Mouse (Mus musculus): ENCODE data around the gene 1700007K13Rik. TPM values are rescaled to one million over a fixed set of nuclear protein-coding genes. Genes with fewer than 3 reads are reported as not detected.

The 1700007K13Rik gene
- total RNA-seq, 2 experiments from 2014 or later: 3.3 to 6.8 TPM

DNA sequence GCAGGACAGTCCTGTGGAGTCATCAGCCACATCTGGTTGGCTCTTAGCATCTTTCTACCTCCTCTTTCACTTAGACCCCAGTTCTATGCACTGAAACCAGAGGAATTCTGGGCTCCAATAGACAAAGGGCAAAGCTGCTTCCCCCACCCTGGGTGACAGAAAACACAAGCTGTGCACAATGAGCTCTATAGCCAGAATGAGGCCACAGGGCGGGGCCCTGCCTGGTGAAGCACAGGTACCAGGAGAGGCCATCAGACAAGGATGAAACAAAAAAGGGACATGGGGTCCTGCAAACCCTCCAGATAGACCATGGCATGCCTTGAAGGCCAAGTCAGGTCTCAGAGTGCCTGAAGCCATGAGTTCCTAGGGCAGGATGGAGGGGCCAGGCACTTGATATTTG is 49.6 kb downstream of the 1700007K13Rik start:
- DNase-seq (ENCODE audit: low spot score in 2 of 2): no peak

DNA sequence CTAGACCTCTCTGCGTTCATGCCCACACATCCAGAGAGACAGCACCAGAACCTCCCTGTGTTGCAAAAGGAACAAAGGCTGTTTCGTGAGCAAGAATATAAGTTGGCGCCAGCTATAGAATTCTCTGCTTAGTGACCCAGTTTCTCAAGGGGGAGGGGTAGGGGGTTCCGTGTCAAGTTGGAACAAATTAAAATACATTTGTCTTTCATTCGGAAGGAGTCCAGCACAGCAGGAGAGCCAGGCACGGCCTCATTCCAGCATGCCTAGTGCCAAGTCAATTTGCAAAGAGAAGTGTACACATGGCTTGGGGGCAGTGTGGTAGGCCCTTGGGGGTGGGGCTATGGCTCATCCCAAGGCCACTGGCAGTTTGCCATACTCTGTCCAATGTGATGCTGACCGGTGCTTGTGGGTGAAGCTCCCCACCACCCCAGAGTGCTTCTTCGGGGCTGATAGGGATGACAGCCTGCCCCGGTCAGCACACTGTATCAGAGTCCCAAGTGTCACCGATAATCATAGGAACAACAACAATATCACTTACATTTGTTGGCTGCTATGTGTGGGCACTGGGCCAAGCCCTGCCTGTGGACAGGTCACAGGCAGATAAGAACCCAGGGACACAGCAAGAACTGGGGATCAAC is 50.6 kb downstream of the 1700007K13Rik start:
- DNase-seq (ENCODE audit: low spot score in 2 of 2): peak; percentile 65 to 70

DNA sequence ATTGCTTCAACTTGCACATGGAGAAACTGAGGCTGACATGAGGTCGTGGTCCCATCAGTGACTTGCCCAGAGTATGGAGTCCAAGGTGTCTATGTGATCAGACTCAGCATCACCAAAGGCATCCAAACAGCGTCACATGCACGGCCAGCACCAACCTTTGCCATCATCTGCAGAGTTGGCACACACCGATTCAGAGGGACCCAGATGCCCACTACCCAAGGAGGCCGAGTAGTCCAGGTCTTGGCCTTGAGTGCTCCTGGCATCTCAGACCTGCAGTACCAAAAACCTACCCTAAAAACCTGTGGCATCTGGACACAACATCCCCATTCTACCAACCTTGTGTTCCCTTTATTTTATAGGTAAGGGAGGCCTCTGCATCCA is 51.4 kb downstream of the 1700007K13Rik start:
- no peak for DNase-seq (ENCODE audit: low spot score in 2 of 2)

DNA sequence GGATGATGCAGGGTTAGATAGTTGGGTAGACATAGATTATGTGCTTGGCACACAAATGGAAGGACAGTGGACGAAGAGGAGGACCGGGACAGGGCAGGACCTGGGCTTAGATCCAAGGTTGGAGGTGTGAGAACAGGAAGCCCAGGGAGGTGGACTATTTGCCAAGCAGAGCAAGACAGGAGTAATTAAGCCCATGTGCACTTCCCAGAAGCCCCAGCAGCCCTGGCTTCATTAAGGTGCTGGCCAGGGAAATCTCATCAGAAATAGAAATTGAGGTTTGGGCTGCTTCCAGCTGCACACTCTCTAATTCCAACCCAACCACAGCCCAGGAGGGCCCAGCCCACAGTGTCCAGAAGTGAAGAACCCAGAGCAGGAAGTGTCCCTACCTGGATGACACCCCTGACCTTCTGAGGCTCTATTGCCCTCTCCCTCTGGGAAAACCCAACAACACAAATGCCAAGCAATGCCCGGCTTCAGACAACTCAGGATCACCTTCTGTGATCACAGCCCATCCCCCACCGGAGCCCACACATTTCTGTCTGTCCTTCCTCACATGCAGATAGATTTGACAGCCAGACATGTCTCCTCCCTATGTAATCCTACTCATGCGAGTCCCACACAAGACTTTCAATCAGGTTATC is 51.9 kb downstream of the 1700007K13Rik start:
- no peak for DNase-seq (ENCODE audit: low spot score in 2 of 2)

DNA sequence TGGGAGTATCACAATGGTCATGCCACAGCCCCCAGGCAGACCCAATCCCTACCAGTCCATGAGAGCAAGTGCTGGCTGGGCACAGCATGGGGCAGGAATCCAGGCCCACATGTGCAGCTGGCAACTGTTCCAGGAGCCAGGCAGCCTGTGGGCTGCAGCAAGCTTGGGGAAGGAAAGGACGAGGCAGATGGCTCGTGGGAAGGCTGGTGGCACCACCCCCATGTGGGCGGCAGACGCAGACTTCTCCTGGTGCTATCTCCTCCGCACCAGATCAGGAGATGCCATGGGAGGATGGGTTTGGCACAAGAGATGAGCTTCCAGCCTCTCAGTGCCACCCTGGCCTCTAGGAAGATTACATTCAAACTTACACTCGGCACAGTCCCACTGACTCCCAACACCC is 53.2 kb downstream of the 1700007K13Rik start:
- peak; percentile 79 to 90 for DNase-seq (ENCODE audit: low spot score in 2 of 2)

Other genes with a start within 250 kb of the 1700007K13Rik start
- 10 to 100 TPM; 14.1 to 15.4 TPM for gene Ppp1r26, start 19.5 kb downstream of the 1700007K13Rik start, total RNA-seq (2021)
- gene Mrps2, start 1.7 kb upstream of the 1700007K13Rik start, total RNA-seq (2021): 10 to 100 TPM; 36.8 to 37.3 TPM
- gene Gbgt1, start 30.6 kb upstream of the 1700007K13Rik start, total RNA-seq (2021): 1 to 10 TPM; 1.4 to 2.1 TPM
- gene Gm10134, start 39.8 kb upstream of the 1700007K13Rik start, total RNA-seq (2021): not detected
- gene Ralgds, start 46.8 kb upstream of the 1700007K13Rik start, total RNA-seq (2021): 100 to 1,000 TPM; 150 to 155 TPM
- not detected for gene Cel, start 97.1 kb upstream of the 1700007K13Rik start, total RNA-seq (2021)
- gene Gtf3c5, start 117.4 kb upstream of the 1700007K13Rik start, total RNA-seq (2021): 10 to 100 TPM; 17.0 to 18.1 TPM
- gene Gfi1b, start 155.7 kb upstream of the 1700007K13Rik start, total RNA-seq (2021): not detected
- 10 to 100 TPM; 39.7 to 43.6 TPM for gene Tsc1, start 174.9 kb upstream of the 1700007K13Rik start, total RNA-seq (2021)
- gene Spaca9, start 233.4 kb upstream of the 1700007K13Rik start, total RNA-seq (2021): 1 to 10 TPM in 1 of 2 experiments, not detected in 1; 2.0 TPM
- 1 to 10 TPM in 1 of 2 experiments, under 1 TPM in 1; 0.67 to 1.5 TPM for gene Ak8, start 233.8 kb upstream of the 1700007K13Rik start, total RNA-seq (2021)